Mouse (Mus musculus) heart, adult 2 months (tissue): ENCODE data around the gene Lias. TPM values are rescaled to one million over a fixed set of nuclear protein-coding genes. Genes with fewer than 3 reads are reported as not detected.

ENCODE experiments used
- DNase-seq, 2 experiments: peaks; one replicate each; pipeline ENCODE4 v3.0.0; 2021
- H3K27ac ChIP-seq: fragments of 200-600 bp; 2 replicates; pipeline ENCODE4 v1.8.1; 2022
- H3K27me3 ChIP-seq: fragments of 200-500 bp; 2 replicates; pipeline ENCODE4 v1.6.1; 2012; ENCODE audit warnings: mild to moderate bottlenecking, low read length, inconsistent platforms, mixed read lengths; ENCODE audit not compliant: control insufficient read depth, insufficient read depth
- H3K36me3 ChIP-seq: fragments of 200-500 bp; 2 replicates; pipeline ENCODE4 v1.6.1; 2012; ENCODE audit warnings: low read length, inconsistent platforms; ENCODE audit not compliant: control insufficient read depth, insufficient read depth
- H3K4me1 ChIP-seq: fragments of 200-500 bp; 2 replicates; pipeline ENCODE4 v1.6.1; 2011; ENCODE audit warnings: low read length; ENCODE audit not compliant: control insufficient read depth, insufficient read depth
- H3K4me3 ChIP-seq: fragments of 200-600 bp; 2 replicates; pipeline ENCODE4 v1.8.1; 2022
- H3K79me2 ChIP-seq: fragments of 200-500 bp; replicated peaks from 2 replicates; pipeline ENCODE4 v1.6.1; 2012; ENCODE audit warnings: mild to moderate bottlenecking, inconsistent platforms, low read length, moderate library complexity, mixed read lengths; ENCODE audit not compliant: control insufficient read depth, insufficient read depth
- H3K9ac ChIP-seq: fragments of 200-500 bp; 2 replicates; pipeline ENCODE4 v1.6.1; 2012; ENCODE audit warnings: low read depth, mild to moderate bottlenecking, control low read depth, inconsistent platforms, low read length, mixed read lengths
- CTCF ChIP-seq: fragments of 200-600 bp; IDR thresholded peaks from 2 replicates; pipeline ENCODE4 v1.8.1; 2022; ENCODE audit warnings: antibody characterized with exemption, mild to moderate bottlenecking, moderate library complexity
- EP300 ChIP-seq: fragments of 200-500 bp; IDR thresholded peaks from 2 replicates; pipeline ENCODE4 v1.6.1; 2011; ENCODE audit warnings: low read depth, low read length, control low read depth; ENCODE audit not compliant: insufficient read depth
- POLR2A ChIP-seq: fragments of 200-500 bp; IDR thresholded peaks from 2 replicates; pipeline ENCODE4 v1.6.1; 2011; ENCODE audit warnings: mild to moderate bottlenecking, low read depth, low read length, control low read depth; ENCODE audit not compliant: insufficient read depth
- WGBS: fragments of 180-500 bp; shearing (Covaris S2); methylation state at CpG from one replicate; pipeline ENCODE4 v1.1.7; 2018; 5-methylcytosine and 5-hydroxymethylcytosine counted together
- intact Hi-C: fragments of 180-260 bp; cut with DNase I; formaldehyde crosslinking; loops from one replicate; pipeline ENCODE4 v1.15.1; 2025
- polyA plus RNA-seq: library from polyadenylated mRNA; depleted of rRNA; stranded (reverse); fragments of >200 nt; gene quantifications from 2 replicates; pipeline ENCODE4 v1.2.3, GENCODE M21; 2012
- total RNA-seq, 2 experiments: library from RNA; stranded (reverse); gene quantifications; 2 replicates each; pipeline ENCODE4 v1.2.3; 2021

Gene Lias
- total and polyA plus RNA-seq, 3 experiments = 21.3 to 54.1 (median 45.7) TPM

GRCm38 (mm10) chr5:65419136-65419535 is 27.8 kb downstream of the Lias start:
- H3K79me2 ChIP-seq = no peaks in the 10 kb centered on the region
- no peaks in the 10 kb centered on the region for H3K36me3 ChIP-seq
- no peak for DNase-seq
- no peak overlapping the region for H3K27ac ChIP-seq
- WGBS = 85% methylated on average over 10 of the region's 10 CpGs
- TF ChIP-seq CTCF (no peak), POLR2A (no peak), EP300 (no peak)
- H3K4me1 ChIP-seq = no peaks in the 10 kb centered on the region; the same call in 1 of the 2 replicates
- no peak overlapping the region for H3K9ac ChIP-seq
- no peak overlapping the region for H3K4me3 ChIP-seq
- intact Hi-C loops = no loop called here
- no peaks in the 10 kb centered on the region for H3K27me3 ChIP-seq

GRCm38 (mm10) chr5:65420822-65421221 is 29.5 kb downstream of the Lias start:
- no peaks in the 10 kb centered on the region; the same call in 1 of the 2 replicates for H3K4me1 ChIP-seq
- H3K79me2 ChIP-seq = no peaks in the 10 kb centered on the region
- DNase-seq = no peak
- H3K4me3 ChIP-seq = no peak overlapping the region
- intact Hi-C loops = no loop called here
- WGBS = 79% methylated on average over 6 of the region's 6 CpGs
- H3K9ac ChIP-seq = no peak overlapping the region
- H3K27ac ChIP-seq = no peak overlapping the region
- H3K27me3 ChIP-seq = no peaks in the 10 kb centered on the region
- no peaks in the 10 kb centered on the region for H3K36me3 ChIP-seq
- no peak for TF ChIP-seq POLR2A
- TF ChIP-seq EP300 = no peak
- no peak for TF ChIP-seq CTCF

GRCm38 (mm10) chr5:65422803-65423202 is 31.5 kb downstream of the Lias start:
- DNase-seq = no peak
- Histone ChIP-seq H3K27ac (no peak overlapping the region), H3K79me2 (no peaks in the 10 kb centered on the region), H3K4me3 (no peak overlapping the region), H3K27me3 (no peaks in the 10 kb centered on the region), H3K36me3 (no peaks in the 10 kb centered on the region), H3K9ac (no peak overlapping the region), H3K4me1 (no peaks in the 10 kb centered on the region)
- intact Hi-C loops = no loop called here
- 91% methylated on average over 8 of the region's 8 CpGs for WGBS
- TF ChIP-seq EP300 (no peak), CTCF (no peak), POLR2A (no peak)

- Histone ChIP-seq H3K27ac (no peak overlapping the region), H3K4me1 (no peaks in the 10 kb centered on the region), H3K27me3 (no peaks in the 10 kb centered on the region), H3K4me3 (no peak overlapping the region), H3K79me2 (no peaks in the 10 kb centered on the region), H3K9ac (no peak overlapping the region), H3K36me3 (no peaks in the 10 kb centered on the region)
- whole genome bisulfite sequencing = 88% methylated on average over 6 of the region's 6 CpGs
- intact Hi-C loops = no loop called here
- DNase-seq = no peak
- TF ChIP-seq CTCF (no peak), EP300 (no peak), POLR2A (no peak)
These were observed 32.9 kb downstream of the Lias start for GRCm38 (mm10) chr5:65424215-65424614.

GRCm38 (mm10) chr5:65425251-65425650 is 34.0 kb downstream of the Lias start:
- no peaks in the 10 kb centered on the region for H3K27me3 ChIP-seq
- H3K36me3 ChIP-seq = no peaks in the 10 kb centered on the region
- no peak overlapping the region for H3K4me3 ChIP-seq
- WGBS = 80% methylated on average over 5 of the region's 5 CpGs
- intact Hi-C loops = no loop called here
- no peak for DNase-seq
- no peaks in the 10 kb centered on the region for H3K4me1 ChIP-seq
- no peak for TF ChIP-seq EP300
- no peak for TF ChIP-seq POLR2A
- no peak for TF ChIP-seq CTCF
- no peak overlapping the region for H3K27ac ChIP-seq
- no peak overlapping the region for H3K9ac ChIP-seq
- H3K79me2 ChIP-seq = no peaks in the 10 kb centered on the region; the same call in 1 of the 2 replicates

- 55% methylated on average over 4 of the region's 4 CpGs for WGBS
- TF ChIP-seq EP300 (no peak), CTCF (no peak), POLR2A (no peak)
These were observed 37.0 kb downstream of the Lias start for GRCm38 (mm10) chr5:65428321-65428720.

More at GRCm38 (mm10) chr5:65428321-65428720, 37.0 kb downstream of the Lias start:
- no peaks in the 10 kb centered on the region for H3K36me3 ChIP-seq
- no peak overlapping the region for H3K4me3 ChIP-seq
- intact Hi-C loops = no loop called here
- no peak overlapping the region for H3K27ac ChIP-seq
- H3K9ac ChIP-seq = no peak overlapping the region
- no peaks in the 10 kb centered on the region; the same call in 1 of the 2 replicates for H3K79me2 ChIP-seq
- no peaks in the 10 kb centered on the region for H3K27me3 ChIP-seq
- DNase-seq = no peak
- no peaks in the 10 kb centered on the region for H3K4me1 ChIP-seq
